Mouse (Mus musculus) gastrocnemius, adult 8-10 months (tissue): ENCODE data around the gene A730061H03Rik. TPM values are rescaled to one million over a fixed set of nuclear protein-coding genes. Genes with fewer than 3 reads are reported as not detected.

Experiments used
- DNase-seq, 2 experiments: peaks; one replicate each; pipeline ENCODE4 v3.0.0; 2022; ENCODE audit warnings: low spot score in 2 of 2
- total RNA-seq, 4 experiments: library from RNA; stranded (reverse); gene quantifications; 2 replicates each; pipeline ENCODE4 v1.2.4; 2022

Gene A730061H03Rik
- total RNA-seq, 4 experiments from 2014 or later = not detected

DNA sequence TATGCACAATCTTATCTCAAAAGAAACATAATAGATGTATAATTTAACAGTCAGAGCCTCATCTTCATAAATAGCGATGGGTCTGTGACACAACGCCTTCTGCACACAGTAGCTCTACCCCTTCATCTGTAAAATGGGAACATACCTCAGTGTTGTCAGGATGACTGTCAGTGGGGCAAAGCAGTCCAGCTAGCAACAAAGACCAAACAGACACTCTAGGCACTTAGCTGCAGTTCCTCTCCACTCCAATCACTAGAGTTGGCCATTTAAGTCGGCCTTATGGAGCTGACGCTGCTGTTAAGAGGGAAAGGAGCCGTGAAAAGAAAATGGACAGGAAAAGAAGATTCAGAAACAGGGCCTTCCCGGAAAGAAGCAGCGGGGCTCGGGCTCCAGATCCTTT is 8.4 kb downstream of the A730061H03Rik start:
- no peak for DNase-seq

DNA sequence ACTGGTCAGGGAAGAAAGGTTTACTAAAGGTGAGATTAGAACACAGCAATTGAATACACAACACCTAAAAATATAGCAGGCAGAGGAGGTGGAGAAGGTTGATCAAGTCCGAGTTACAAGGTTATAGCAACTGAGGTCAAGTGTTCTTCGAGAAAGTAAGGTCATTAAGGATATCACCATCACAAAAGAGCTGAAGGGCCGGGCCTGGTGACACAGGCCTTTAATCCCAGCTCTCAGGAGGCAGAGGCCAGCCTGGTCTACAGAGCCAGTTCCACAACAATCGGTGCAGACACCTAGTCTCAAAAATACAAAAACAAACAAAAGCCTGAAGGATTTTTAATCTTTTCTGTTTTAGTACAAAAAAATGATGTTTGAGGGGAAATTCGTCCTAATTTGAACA is 8.9 kb downstream of the A730061H03Rik start:
- DNase-seq = no peak

GRCm38 (mm10) chr14:55550191-55550590 is 10.0 kb downstream of the A730061H03Rik start:
- no peak for DNase-seq

GRCm38 (mm10) chr14:55544334-55544733 is 15.9 kb downstream of the A730061H03Rik start:
- DNase-seq = no peak

DNA sequence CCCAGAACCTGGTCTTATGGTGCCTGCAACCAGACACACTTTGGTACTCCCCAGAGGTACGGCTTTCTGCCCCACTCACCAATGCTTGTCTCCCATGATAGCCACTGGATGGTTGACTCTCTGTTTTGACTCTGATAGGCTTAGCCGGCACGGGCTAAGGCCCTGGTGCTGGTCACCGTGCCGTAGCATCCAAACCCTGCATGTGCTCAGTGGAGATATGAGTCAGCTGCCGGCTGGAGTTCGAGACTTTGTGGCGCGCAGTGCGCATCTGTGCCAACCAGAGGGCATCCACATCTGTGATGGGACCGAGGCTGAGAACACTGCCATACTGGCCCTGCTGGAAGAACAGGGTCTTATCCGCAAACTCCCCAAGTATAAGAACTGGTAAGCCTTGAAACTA is 17.9 kb downstream of the A730061H03Rik start:
- no peak for DNase-seq

GRCm38 (mm10) chr14:55540787-55541321 is 19.4 kb downstream of the A730061H03Rik start:
- peak; percentile 48 to 59 for DNase-seq

GRCm38 (mm10) chr14:55540067-55540786 is 20.0 kb downstream of the A730061H03Rik start, which contains the start of gene Pck2:
Gene Pck2, plus strand, starts transcription at chr14:55540266.
- DNase-seq = peak; percentile 81 to 89

DNA sequence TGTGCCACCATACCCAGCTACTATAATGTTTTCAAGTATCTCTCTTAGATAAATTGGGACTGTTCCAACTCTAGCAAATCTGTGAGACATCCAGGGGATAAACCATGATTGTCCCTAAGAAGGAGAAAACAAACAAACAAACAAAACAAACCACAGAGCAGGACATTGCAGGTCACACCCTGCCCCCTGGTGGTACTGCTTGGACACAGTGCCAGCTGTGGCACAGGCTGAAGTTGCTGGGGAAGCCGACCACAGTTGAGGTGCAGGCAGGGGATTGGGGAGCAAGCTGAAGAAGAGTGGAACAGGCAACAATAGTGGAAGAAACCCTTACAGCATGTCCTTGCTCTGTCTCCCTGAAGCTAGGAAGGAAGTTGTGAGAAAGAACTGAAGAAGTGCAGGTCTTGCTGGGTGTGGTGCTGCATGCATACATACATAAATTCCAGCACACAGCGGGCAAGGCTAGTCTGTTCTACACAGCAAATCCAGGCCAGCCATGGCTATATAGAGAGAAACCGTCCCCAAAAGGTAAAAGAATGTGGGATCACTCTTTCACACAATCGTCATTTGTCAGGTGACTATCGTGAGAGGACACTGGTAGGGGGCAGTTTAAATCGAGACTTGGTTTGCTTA is 24.0 kb downstream of the A730061H03Rik start:
- no peak for DNase-seq

DNA sequence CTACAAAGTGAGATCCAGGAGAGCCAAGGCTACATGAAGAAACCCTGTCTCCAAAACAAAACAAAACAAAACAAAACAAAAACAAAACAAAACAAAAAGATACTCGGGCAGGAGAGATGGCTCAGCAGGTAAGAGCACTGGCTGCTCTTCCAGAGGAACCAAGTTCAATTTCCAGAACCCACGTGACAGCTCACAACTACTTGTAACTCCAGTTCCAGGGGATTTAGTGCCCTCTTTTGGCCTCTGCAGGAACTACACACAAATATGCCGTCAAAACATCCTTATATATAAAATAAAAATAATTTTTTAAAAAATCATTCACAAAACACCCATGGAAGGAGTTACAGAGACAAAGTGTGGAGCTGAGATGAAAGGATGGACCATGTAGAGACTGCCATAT is 32.3 kb downstream of the A730061H03Rik start:
- DNase-seq = no peak

- DNase-seq = no peak
These were observed 33.5 kb downstream of the A730061H03Rik start for GRCm38 (mm10) chr14:55526674-55527073.

- DNase-seq = no peak
These were observed 35.4 kb downstream of the A730061H03Rik start, which contains the start of gene Nrl for GRCm38 (mm10) chr14:55524785-55525184. Gene Nrl, minus strand, starts transcription at chr14:55524981.

- DNase-seq = no peak
These were observed 36.1 kb downstream of the A730061H03Rik start for GRCm38 (mm10) chr14:55524062-55524461.

DNA sequence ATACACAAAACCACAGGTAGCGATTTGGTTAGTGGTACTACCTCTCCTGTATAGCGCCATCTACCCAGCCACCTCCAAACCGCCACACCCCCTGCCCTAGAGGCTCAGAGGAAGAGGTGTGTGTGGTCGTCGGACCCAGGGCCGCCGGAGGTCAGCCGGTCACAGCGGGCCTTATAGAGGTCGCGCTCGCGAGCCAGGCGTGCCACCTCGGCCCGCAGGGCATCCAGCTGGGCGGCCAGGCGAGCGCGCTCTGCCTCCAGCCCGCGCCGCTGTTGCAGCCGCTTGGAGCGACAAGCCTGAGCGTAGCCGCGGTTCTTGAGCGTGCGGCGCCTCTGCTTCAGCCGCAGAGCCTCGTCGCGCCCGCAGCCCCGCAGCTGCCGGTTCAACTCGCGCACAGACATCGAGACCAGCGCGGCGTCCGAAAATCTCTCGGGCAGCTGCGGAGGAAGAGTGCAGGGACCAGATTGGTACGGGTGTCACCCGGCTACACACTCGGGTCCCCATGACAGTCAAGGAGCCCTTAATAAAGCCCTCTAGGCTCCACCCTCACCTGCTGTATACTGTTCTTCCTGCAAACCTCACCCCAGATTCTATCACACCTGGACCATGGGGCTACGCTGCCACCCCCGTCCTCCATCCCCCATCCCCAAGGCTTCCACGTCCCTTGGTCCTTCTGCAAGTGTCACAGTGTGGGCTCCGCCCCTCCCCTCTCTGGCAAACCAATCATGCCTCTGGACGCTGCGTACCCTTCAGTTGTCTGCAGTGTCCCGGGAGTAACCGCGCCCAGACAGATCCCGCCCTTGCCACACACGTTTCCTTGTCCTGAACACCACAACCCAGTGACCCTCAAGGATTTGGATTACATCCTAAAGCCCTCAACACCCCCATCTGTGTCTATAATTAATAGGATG is 39.5 kb downstream of the A730061H03Rik start:
- DNase-seq = no peak

- DNase-seq = no peak
These were observed 40.6 kb downstream of the A730061H03Rik start for GRCm38 (mm10) chr14:55519604-55520003.

DNA sequence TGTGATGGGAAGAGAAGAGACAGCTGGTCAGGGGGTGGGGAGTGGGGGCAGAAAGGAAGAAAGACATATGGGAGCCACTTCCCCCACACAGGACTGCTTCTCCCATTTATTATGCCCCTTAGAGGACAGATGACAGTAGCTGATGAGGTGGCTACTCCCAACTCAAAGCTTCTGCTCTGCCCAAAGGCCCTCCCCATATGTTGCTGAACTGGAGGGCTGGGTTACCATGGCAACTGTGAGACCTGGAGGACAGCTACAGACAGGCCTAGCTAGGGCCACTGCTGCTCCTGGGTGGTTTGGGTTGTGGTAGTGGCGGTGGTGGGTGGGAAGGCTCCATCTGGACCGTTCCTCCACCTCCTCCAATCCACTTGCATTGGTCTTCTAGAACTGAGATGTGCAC is 41.3 kb downstream of the A730061H03Rik start:
- DNase-seq = no peak

- DNase-seq = no peak
These were observed 44.4 kb downstream of the A730061H03Rik start for GRCm38 (mm10) chr14:55515846-55516245.

DNA sequence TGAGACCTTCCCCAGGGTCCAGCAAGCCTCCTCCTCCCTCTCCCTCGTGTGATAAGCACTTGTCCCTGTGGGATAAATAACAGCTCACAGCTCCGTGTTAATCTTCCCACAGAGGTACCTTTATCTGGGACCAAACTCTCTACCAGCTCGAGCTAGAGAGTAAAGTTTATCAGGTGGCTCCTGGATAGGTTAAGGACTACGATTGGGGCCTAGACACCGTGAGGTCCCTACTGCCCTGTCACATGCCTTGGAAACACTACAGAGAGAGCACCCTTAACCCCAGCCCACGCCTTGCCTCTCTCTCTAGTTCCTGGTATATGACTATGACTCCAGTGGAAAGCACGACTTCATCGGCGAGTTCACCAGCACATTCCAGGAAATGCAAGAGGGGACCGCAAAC is 46.3 kb downstream of the A730061H03Rik start:
- DNase-seq = no peak

- DNase-seq = no peak
These were observed 49.2 kb downstream of the A730061H03Rik start for GRCm38 (mm10) chr14:55511037-55511436.

DNA sequence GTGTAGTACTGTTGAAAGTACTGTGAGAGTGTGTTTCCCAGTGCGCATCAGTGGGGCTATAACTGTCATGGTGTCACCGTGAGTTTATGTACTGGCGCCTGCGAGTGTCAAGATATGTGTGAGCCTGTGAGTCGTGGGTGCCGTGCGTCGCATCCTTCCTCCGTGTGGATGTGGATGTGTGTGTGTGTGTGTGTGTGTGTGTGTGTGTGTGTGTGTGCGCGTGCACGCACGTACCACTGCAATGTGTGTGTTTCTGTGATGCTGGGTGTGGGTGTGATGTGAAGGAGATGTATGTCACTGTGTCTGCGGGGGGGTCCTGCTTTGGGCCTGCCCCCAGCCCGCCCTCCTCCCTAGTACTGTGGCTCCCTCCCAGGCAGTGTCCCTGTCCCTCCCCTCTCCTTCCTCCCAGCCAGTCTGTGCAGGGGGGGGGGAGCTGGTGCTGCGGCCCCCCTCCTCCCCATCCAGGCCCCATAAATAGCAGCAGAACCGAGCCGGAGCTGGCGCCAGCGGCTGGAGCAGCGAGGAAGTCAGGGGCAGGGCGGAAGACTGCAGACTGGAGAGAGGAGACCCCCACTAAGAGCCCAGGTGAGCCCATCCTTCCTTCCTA is 50.0 kb downstream of the A730061H03Rik start, which contains the start of gene Cpne6:
Gene Cpne6, plus strand, starts transcription at position 321 of the 607 bp plus-strand sequence.
- no peak for DNase-seq
